Mouse (Mus musculus) ES-E14 (cell line): ENCODE measurements around the gene Mfsd4a. TPM values are rescaled to one million over a fixed set of nuclear protein-coding genes. Genes with fewer than 3 reads are reported as not detected.

Experiments
- DNase-seq: peaks from one replicate; pipeline ENCODE4 v3.0.0-alpha.2; 2013; ENCODE audit warnings: low read depth, low spot score
- H3K27ac ChIP-seq: 2 replicates; pipeline ENCODE4 v1.5.1; 2012; ENCODE audit warnings: low read depth, mild to moderate bottlenecking, low read length, moderate library complexity, mixed read lengths; ENCODE audit not compliant: poor library complexity, insufficient read depth, severe bottlenecking
- H3K36me3 ChIP-seq: 2 replicates; pipeline ENCODE4 v1.6.1; 2012; ENCODE audit warnings: mild to moderate bottlenecking, low read length, moderate library complexity, mixed read lengths; ENCODE audit not compliant: control insufficient read depth, poor library complexity, insufficient read depth, severe bottlenecking
- H3K4me1 ChIP-seq, 2 experiments: fragments of 150-350 bp in 1 of 2; sonication (generic) in 1 of 2; 2 replicates each; pipeline ENCODE4 v1.6.1; 2012; ENCODE audit warnings: low read length in 2 of 2, mild to moderate bottlenecking in 1 of 2, mixed read lengths in 1 of 2; ENCODE audit not compliant: control insufficient read depth in 2 of 2, insufficient read depth in 2 of 2, poor library complexity in 1 of 2
- H3K4me3 ChIP-seq, 2 experiments: fragments of 150-350 bp in 1 of 2; sonication (generic) in 1 of 2; 2 replicates each; pipeline ENCODE4 v1.5.1; 2012; ENCODE audit warnings: low read length in 2 of 2, low read depth in 1 of 2, mild to moderate bottlenecking in 1 of 2, mixed read lengths in 1 of 2; ENCODE audit not compliant: insufficient read depth in 1 of 2, poor library complexity in 1 of 2, severe bottlenecking in 1 of 2
- H3K9ac ChIP-seq: 2 replicates; pipeline ENCODE4 v1.6.1; 2012; ENCODE audit warnings: low read depth, mild to moderate bottlenecking, low read length, mixed read lengths; ENCODE audit not compliant: poor library complexity, insufficient read depth, severe bottlenecking
- H3K9me3 ChIP-seq: fragments of 150-350 bp; sonication (generic); 2 replicates; pipeline ENCODE4 v1.6.1; 2012; ENCODE audit warnings: low read depth, mild to moderate bottlenecking, low read length; ENCODE audit not compliant: control insufficient read depth, insufficient read depth
- CHD2 ChIP-seq: IDR thresholded peaks from 2 replicates; pipeline ENCODE4 v1.6.1; 2014; ENCODE audit warnings: mild to moderate bottlenecking, low read depth, low read length, inconsistent platforms
- HCFC1 ChIP-seq: IDR thresholded peaks from 2 replicates; pipeline ENCODE4 v1.6.1; 2012; ENCODE audit warnings: low read length, inconsistent platforms, borderline replicate concordance; ENCODE audit not compliant: insufficient read depth
- MAFK ChIP-seq: IDR thresholded peaks from 2 replicates; pipeline ENCODE4 v1.6.1; 2014; ENCODE audit warnings: mild to moderate bottlenecking, low read depth, low read length, inconsistent platforms; ENCODE audit not compliant: insufficient read depth
- ZC3H11A ChIP-seq: IDR thresholded peaks from 2 replicates; pipeline ENCODE4 v1.6.1; 2012; ENCODE audit warnings: low read depth, mild to moderate bottlenecking, inconsistent platforms, low read length, borderline replicate concordance
- ZNF384 ChIP-seq: IDR thresholded peaks from 2 replicates; pipeline ENCODE4 v1.6.1; 2012; ENCODE audit warnings: low read depth, low read length, inconsistent platforms
- in situ Hi-C, 2 experiments: fragments of 600-800 bp; cut with MboI; formaldehyde crosslinking; loops; one replicate each; pipeline ENCODE4 v1.15.1; 2025; ENCODE audit warnings: low sequenced_read_pairs in 2 of 2, inconsistent platforms in 1 of 2; ENCODE audit not compliant: unreplicated experiment in 2 of 2
- total RNA-seq: library from RNA; depleted of rRNA; stranded (reverse); fragments of 300-350 nt; gene quantifications from 2 replicates; pipeline ENCODE4 v1.2.3, GENCODE M21; 2012

The Mfsd4a gene
- total RNA-seq, 1 experiment = 2.4 TPM

GRCm38 (mm10) chr1:132019876-132020275, 48.0 kb downstream of the Mfsd4a start:
- Histone ChIP-seq H3K9ac (no peak overlapping the region), H3K4me1 (no peaks in the 10 kb centered on the region), H3K36me3 (peaks cover 35% of the 10 kb centered on the region), H3K27ac (no peak overlapping the region), H3K4me3 (no peak overlapping the region), H3K9me3 (no peaks in the 10 kb centered on the region)
- no peak for DNase-seq
- no peak for TF ChIP-seq ZNF384
- TF ChIP-seq MAFK = no peak
- no peak for TF ChIP-seq HCFC1
- TF ChIP-seq CHD2 = no peak
- in situ Hi-C loops = no loop called here

- no peak overlapping the region for H3K27ac ChIP-seq
- TF ChIP-seq ZNF384 = no peak
- TF ChIP-seq MAFK = no peak
- no peak for TF ChIP-seq CHD2
- TF ChIP-seq ZC3H11A = no peak
- no peak for TF ChIP-seq HCFC1
- no peaks in the 10 kb centered on the region for H3K9me3 ChIP-seq
- H3K4me1 ChIP-seq = no peaks in the 10 kb centered on the region
- peaks cover 26% of the 10 kb centered on the region for H3K36me3 ChIP-seq
- H3K4me3 ChIP-seq = no peak overlapping the region
- no peak for DNase-seq
- in situ Hi-C loops = no loop called here
- H3K9ac ChIP-seq = no peak overlapping the region
These were observed 51.2 kb downstream of the Mfsd4a start for GRCm38 (mm10) chr1:132016691-132017090.

DNA sequence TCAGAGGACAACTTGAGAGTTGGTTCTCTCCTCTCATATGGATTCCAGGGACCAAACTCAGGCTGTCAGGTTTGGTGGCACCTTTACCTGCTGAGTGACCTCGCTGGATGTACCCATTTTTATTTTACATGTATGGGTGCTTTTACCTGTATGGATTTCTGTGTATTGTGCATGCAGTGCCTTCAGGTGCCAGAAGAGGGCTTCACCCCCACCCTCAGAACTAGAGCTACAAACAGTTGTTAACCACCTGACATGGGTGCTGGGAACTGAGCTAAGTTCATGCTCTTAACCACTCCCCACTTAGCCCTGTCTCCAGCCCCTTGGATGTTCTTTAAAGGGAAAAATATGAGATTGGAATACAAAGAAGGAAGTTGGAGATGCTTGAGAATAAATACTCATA, 53.1 kb downstream of the Mfsd4a start:
- H3K9ac ChIP-seq = no peak overlapping the region
- no peak for DNase-seq
- H3K9me3 ChIP-seq = no peaks in the 10 kb centered on the region
- no peak for TF ChIP-seq HCFC1
- no peak for TF ChIP-seq MAFK
- no peak for TF ChIP-seq CHD2
- H3K36me3 ChIP-seq = peaks cover 14% of the 10 kb centered on the region
- no peak overlapping the region for H3K4me3 ChIP-seq
- no peak overlapping the region for H3K27ac ChIP-seq
- in situ Hi-C loops = no loop called here
- no peaks in the 10 kb centered on the region for H3K4me1 ChIP-seq

GRCm38 (mm10) chr1:132012861-132013260, 55.0 kb downstream of the Mfsd4a start:
- no peak for TF ChIP-seq CHD2
- TF ChIP-seq HCFC1 = no peak
- TF ChIP-seq ZNF384 = no peak
- DNase-seq = no peak
- H3K9ac ChIP-seq = no peak overlapping the region
- no peaks in the 10 kb centered on the region for H3K4me1 ChIP-seq
- no peaks in the 10 kb centered on the region for H3K9me3 ChIP-seq
- H3K36me3 ChIP-seq = peaks cover 1% of the 10 kb centered on the region; the same call in 1 of the 2 replicates
- in situ Hi-C loops = no loop called here
- no peak overlapping the region for H3K27ac ChIP-seq
- no peak overlapping the region for H3K4me3 ChIP-seq

- H3K4me3 ChIP-seq = no peak overlapping the region
- TF ChIP-seq MAFK (no peak), HCFC1 (no peak), ZC3H11A (no peak), CHD2 (no peak), ZNF384 (no peak)
- no peaks in the 10 kb centered on the region for H3K4me1 ChIP-seq
- H3K36me3 ChIP-seq = no peaks in the 10 kb centered on the region; the same call in 1 of the 2 replicates
- H3K9ac ChIP-seq = no peak overlapping the region
- no peak for DNase-seq
- no peaks in the 10 kb centered on the region for H3K9me3 ChIP-seq
- in situ Hi-C loops = no loop called here
- H3K27ac ChIP-seq = no peak overlapping the region
These were observed 56.1 kb downstream of the Mfsd4a start for GRCm38 (mm10) chr1:132011785-132012184.
